Mouse (Mus musculus): ENCODE results near the gene Crim1. TPM values are rescaled to one million over a fixed set of nuclear protein-coding genes. Genes with fewer than 3 reads are reported as not detected.
A peak's percentile ranks its signal among the peaks of the same experiment; 100 is the strongest.

Crim1 gene
- total and polyA plus RNA-seq, 3 experiments = 14.1 to 72.8 (median 21.9) TPM

DNA sequence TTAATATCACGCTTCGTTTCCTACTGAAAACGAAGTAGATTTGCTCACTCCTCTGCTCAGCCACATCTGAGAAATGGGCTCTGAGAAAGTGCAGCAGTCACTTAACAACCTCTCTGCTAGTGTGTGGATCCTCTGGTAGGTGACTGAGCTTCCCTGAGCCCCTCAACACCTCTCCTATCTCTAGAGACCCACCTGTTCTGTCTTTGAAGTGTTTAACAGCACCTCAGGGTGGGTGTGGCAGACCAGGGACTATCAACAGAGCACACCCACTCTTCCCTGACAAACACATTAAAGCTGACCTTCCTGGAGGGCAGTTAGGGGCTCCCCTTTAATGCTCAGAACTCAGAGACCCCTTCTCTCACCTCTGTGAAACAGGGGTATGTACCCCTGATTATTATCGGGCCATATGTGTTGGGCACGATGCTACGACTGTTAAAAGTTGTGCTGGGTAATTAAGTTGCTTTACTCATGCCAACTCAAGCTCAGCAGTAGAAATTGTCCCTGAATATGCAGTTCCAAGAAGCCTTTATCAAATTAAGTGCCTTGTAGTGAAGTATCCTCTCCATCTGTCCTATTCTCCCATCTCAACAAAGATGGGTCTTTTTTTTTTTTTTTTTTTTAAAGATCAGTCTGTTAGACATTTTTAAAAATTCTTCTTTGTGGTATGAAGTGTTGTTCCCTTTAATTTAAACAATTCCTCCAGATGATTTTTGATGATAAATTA, 90.3 kb downstream of the Crim1 start:
- dilution Hi-C loops (cut with MboI; ENCODE audit: extremely low pct_ligation_motif_present, extremely low pct_unique_long_range_greater_than_20kb, low sequenced_read_pairs) (no loop called here), in situ Hi-C loops (cut with MboI; ENCODE audit: low pct_ligation_motif_present, low pct_unique_long_range_greater_than_20kb, low sequenced_read_pairs) (no loop called here)
- Histone ChIP-seq H3K9me3 (replicated peaks; ENCODE audit: low read length) (no peaks in the 10 kb centered on the region), H3K27me3 (replicated peaks) (no peaks in the 10 kb centered on the region), H3K79me2 (replicated peaks; ENCODE audit: control insufficient read depth, extremely low read depth, insufficient read depth, poor library complexity, severe bottlenecking) (no peaks in the 10 kb centered on the region), H3K27ac (ENCODE audit: insufficient read depth, low read depth) (no peak overlapping the region), H3K4me1 (ENCODE audit: control insufficient read depth in 1 of 2, insufficient read depth in 2 of 2) (peaks cover 14 to 36% of the 10 kb centered on the region in 2 experiments), H3K4me2 (ENCODE audit: insufficient read depth, low read depth, poor library complexity, severe bottlenecking) (no peak overlapping the region), H3K4me3 (replicated peaks in 1 of 3; ENCODE audit: low read depth in 2 of 3, low read length in 2 of 3, poor library complexity in 1 of 3) (no peak overlapping the region), H3K36me3 (replicated peaks in 1 of 2; ENCODE audit: control insufficient read depth in 1 of 2, insufficient read depth in 1 of 2, low read length in 1 of 2) (peaks cover 33 to 77% of the 10 kb centered on the region in 2 experiments), H3K9ac (ENCODE audit: insufficient read depth, low read depth) (no peak overlapping the region)
- DNase-seq (ENCODE audit: extremely low read depth) = no peak
- TF ChIP-seq CTCF (conservative IDR thresholded peaks at IDR 0.05 in 1 of 2, IDR thresholded peaks at IDR 0.05 in 1 of 2; ENCODE audit: low read depth in 2 of 2, low read length in 2 of 2) (no peak), ZNF384 (IDR thresholded peaks at IDR 0.05; ENCODE audit: low read depth, low read length) (0 out of 2 replicates have a peak, but pooled peaks have one; percentile 20)

DNA sequence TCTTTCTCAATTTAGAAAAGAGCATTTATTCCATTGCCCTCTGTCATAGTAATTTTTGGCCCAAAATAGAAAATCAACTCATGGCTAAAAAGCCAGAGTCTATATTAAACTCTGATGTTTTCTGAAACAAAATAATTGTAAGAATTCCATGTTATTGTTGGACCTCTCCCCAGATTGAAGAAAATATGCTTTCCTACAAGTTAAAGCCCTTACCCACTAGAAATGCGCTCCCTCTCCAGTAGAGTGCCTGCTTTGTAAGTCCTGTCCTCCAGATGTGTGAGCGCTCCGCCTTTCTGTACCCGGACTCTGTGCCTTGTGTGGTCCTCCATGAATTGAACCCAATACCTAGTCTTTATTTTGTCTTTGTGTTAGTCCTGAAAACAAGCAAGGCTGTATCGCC, 91.0 kb downstream of the Crim1 start:
- TF ChIP-seq UBTF (IDR thresholded peaks at IDR 0.05; ENCODE audit: low read depth, low read length) = no peak
- no peak for TF ChIP-seq ZC3H11A (IDR thresholded peaks at IDR 0.05; ENCODE audit: low read depth, low read length)
- TF ChIP-seq NELFE (IDR thresholded peaks at IDR 0.05; ENCODE audit: low read depth, low read length) = no peak
- TF ChIP-seq NRF1 (IDR thresholded peaks at IDR 0.05; ENCODE audit: low read depth, low read length) = no peak
- no peak for TF ChIP-seq CHD1 (IDR thresholded peaks at IDR 0.05; ENCODE audit: low read depth, low read length)
- no peak for TF ChIP-seq MAZ (IDR thresholded peaks at IDR 0.05; ENCODE audit: low read depth, low read length)
- no peak for TF ChIP-seq ELF1 (IDR thresholded peaks at IDR 0.05; ENCODE audit: low read depth, low read length)
- TF ChIP-seq ZMIZ1 (IDR thresholded peaks at IDR 0.05; ENCODE audit: low read depth, low read length) = no peak
- TF ChIP-seq RCOR1 (conservative IDR thresholded peaks at IDR 0.05; ENCODE audit: low read depth, low read length) = no peak
- no peak for TF ChIP-seq MXI1 (IDR thresholded peaks at IDR 0.05; ENCODE audit: low read depth, low read length)
- TF ChIP-seq CTCF (conservative IDR thresholded peaks at IDR 0.05 in 1 of 2, IDR thresholded peaks at IDR 0.05 in 1 of 2; ENCODE audit: low read depth in 2 of 2, low read length in 2 of 2) = no peak
- no peak for TF ChIP-seq MAFK (IDR thresholded peaks at IDR 0.05; ENCODE audit: insufficient replicate concordance, low read length)
- no peak for TF ChIP-seq JUND (conservative IDR thresholded peaks at IDR 0.05; ENCODE audit: low read depth, low read length)
- H3K27ac ChIP-seq (ENCODE audit: insufficient read depth, low read depth) = no peak overlapping the region
- peaks cover 31 to 77% of the 10 kb centered on the region in 2 experiments for H3K36me3 ChIP-seq (replicated peaks in 1 of 2; ENCODE audit: control insufficient read depth in 1 of 2, insufficient read depth in 1 of 2, low read length in 1 of 2)
- no peaks in the 10 kb centered on the region for H3K79me2 ChIP-seq (replicated peaks; ENCODE audit: control insufficient read depth, extremely low read depth, insufficient read depth, poor library complexity, severe bottlenecking)
- H3K27me3 ChIP-seq (replicated peaks) = no peaks in the 10 kb centered on the region
- H3K9ac ChIP-seq (ENCODE audit: insufficient read depth, low read depth) = no peak overlapping the region
- in situ Hi-C loops (cut with MboI; ENCODE audit: low pct_ligation_motif_present, low pct_unique_long_range_greater_than_20kb, low sequenced_read_pairs) = no loop called here
- no peak for DNase-seq (ENCODE audit: extremely low read depth)
- no peak overlapping the region for H3K4me3 ChIP-seq (replicated peaks in 1 of 3; ENCODE audit: low read depth in 2 of 3, low read length in 2 of 3, poor library complexity in 1 of 3)
- dilution Hi-C loops (cut with MboI; ENCODE audit: extremely low pct_ligation_motif_present, extremely low pct_unique_long_range_greater_than_20kb, low sequenced_read_pairs) = no loop called here
- H3K4me1 ChIP-seq (ENCODE audit: control insufficient read depth in 1 of 2, insufficient read depth in 2 of 2) = peaks cover 14 to 36% of the 10 kb centered on the region in 2 experiments
- H3K4me2 ChIP-seq (ENCODE audit: insufficient read depth, low read depth, poor library complexity, severe bottlenecking) = no peak overlapping the region
- no peaks in the 10 kb centered on the region for H3K9me3 ChIP-seq (replicated peaks; ENCODE audit: low read length)

Measured in CH12.LX (cell line).